Mouse (Mus musculus) midbrain, embryonic 11.5 days (tissue): ENCODE measurements around the gene Itga11. TPM values are rescaled to one million over a fixed set of nuclear protein-coding genes. Genes with fewer than 3 reads are reported as not detected.

Experiments used
- ATAC-seq: fragments of 200-750 bp; cut with Nextera tagmentation; 2 replicates; pipeline ENCODE4 v1.8.0; 2017; ENCODE audit warnings: moderate TSS enrichment, moderate library complexity; ENCODE audit not compliant: low FRiP score
- DNase-seq: peaks from one replicate; pipeline ENCODE4 v3.0.0; 2015; ENCODE audit warnings: low spot score; ENCODE audit errors: missing footprints
- H3K27ac ChIP-seq: fragments of 300-500 bp; sonication (generic); 2 replicates; pipeline ENCODE4 v1.5.1; 2014; ENCODE audit warnings: low read depth, low read length
- H3K27me3 ChIP-seq: fragments of 300-500 bp; sonication (generic); 2 replicates; pipeline ENCODE4 v1.6.1; 2014; ENCODE audit warnings: mild to moderate bottlenecking, low read length, moderate library complexity, mixed read lengths; ENCODE audit not compliant: control insufficient read depth, insufficient read depth
- H3K36me3 ChIP-seq: fragments of 300-500 bp; sonication (generic); 2 replicates; pipeline ENCODE4 v1.6.1; 2014; ENCODE audit warnings: mild to moderate bottlenecking, low read length, moderate library complexity, mixed read lengths; ENCODE audit not compliant: control insufficient read depth, insufficient read depth
- H3K4me1 ChIP-seq: fragments of 300-500 bp; sonication (generic); 2 replicates; pipeline ENCODE4 v1.6.1; 2014; ENCODE audit warnings: low read length; ENCODE audit not compliant: control insufficient read depth, insufficient read depth
- H3K4me2 ChIP-seq: fragments of 300-500 bp; sonication (generic); 2 replicates; pipeline ENCODE4 v1.6.1; 2014; ENCODE audit warnings: mild to moderate bottlenecking, moderate library complexity
- H3K4me3 ChIP-seq: fragments of 300-500 bp; sonication (generic); 2 replicates; pipeline ENCODE4 v1.5.1; 2014; ENCODE audit warnings: low read depth, low read length
- H3K9ac ChIP-seq: fragments of 300-500 bp; sonication (generic); 2 replicates; pipeline ENCODE4 v1.6.1; 2014; ENCODE audit warnings: low read length
- H3K9me3 ChIP-seq: fragments of 300-500 bp; sonication (generic); 2 replicates; pipeline ENCODE4 v1.6.1; 2016; ENCODE audit warnings: low read length; ENCODE audit not compliant: control insufficient read depth
- WGBS: fragments of 180-500 bp; shearing (Covaris S2); extraction: QIAGEN DNeasy Blood & Tissue Kit; methylation state at CpG from one replicate; pipeline ENCODE4 v1.1.7; 2014; 5-methylcytosine and 5-hydroxymethylcytosine counted together
- polyA plus RNA-seq: library from polyadenylated mRNA; unstranded; fragments of >200 nt; fragmentation: Nextera tagmentation; extraction: Ambion mirVana; gene quantifications from 2 replicates; pipeline ENCODE4 v1.2.1, GENCODE M21; 2014

Itga11 gene
- polyA plus RNA-seq, 1 experiment from 2014 or later = 2.4 TPM

DNA sequence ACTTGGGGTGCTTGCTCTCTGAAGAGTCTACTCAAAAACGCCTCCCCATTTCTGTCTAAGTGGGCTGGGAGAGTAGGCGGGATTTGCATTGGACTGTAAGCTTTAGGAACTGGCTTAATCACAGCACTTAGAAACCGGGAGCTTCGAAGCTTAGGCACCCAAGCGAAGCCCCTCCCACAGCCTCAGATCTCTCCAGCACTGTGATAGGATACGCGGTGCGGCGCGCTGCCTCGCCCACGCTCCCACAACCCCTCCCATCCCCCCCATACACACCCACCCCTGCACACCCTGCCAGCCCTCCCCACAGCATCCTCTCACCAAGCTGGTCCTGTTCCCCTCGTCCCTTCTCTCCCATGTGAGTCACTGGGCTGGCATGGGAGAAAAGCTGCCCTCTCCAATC is 85.9 kb downstream of the Itga11 start:
- Histone ChIP-seq H3K9ac (no peak overlapping the region), H3K9me3 (no peaks in the 10 kb centered on the region), H3K4me3 (no peak overlapping the region), H3K36me3 (no peaks in the 10 kb centered on the region), H3K4me1 (no peaks in the 10 kb centered on the region), H3K27me3 (no peaks in the 10 kb centered on the region; the same call in 1 of the 2 replicates), H3K27ac (no peak overlapping the region), H3K4me2 (no peak overlapping the region; the same call in 1 of the 2 replicates)
- DNase-seq (peak; percentile 85), ATAC-seq (no peak)
- WGBS = 15% methylated on average over 13 of the region's 13 CpGs

GRCm38 (mm10) chr9:62765346-62765745 is 87.7 kb downstream of the Itga11 start:
- no peak overlapping the region for H3K4me3 ChIP-seq
- H3K9me3 ChIP-seq = no peaks in the 10 kb centered on the region
- no peak overlapping the region for H3K27ac ChIP-seq
- DNase-seq (peak; percentile 56), ATAC-seq (no peak)
- H3K4me1 ChIP-seq = no peaks in the 10 kb centered on the region
- no peaks in the 10 kb centered on the region for H3K36me3 ChIP-seq
- WGBS = 79% methylated on average over 4 of the region's 4 CpGs
- no peak overlapping the region for H3K4me2 ChIP-seq
- no peaks in the 10 kb centered on the region; the same call in 1 of the 2 replicates for H3K27me3 ChIP-seq
- H3K9ac ChIP-seq = no peak overlapping the region

DNA sequence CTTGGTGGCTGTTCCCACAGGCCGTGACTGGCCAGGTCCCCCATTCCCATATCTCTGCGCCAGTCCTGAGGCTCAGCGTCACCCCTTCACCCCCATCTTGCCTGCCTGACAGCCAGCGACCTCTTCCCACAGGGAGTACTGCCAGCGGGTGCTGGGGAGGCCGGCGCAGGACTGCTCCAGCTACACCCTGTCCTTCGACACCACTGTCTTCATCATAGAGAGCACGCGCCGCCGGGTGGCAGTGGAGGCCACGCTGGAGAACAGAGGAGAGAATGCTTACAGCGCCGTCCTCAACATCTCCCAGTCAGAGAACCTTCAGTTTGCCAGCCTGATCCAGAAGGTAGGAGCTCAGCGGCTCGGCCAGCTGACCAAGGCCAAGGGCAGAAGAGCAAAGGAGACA is 89.8 kb downstream of the Itga11 start:
- H3K27ac ChIP-seq = no peak overlapping the region
- no peak for DNase-seq
- H3K36me3 ChIP-seq = no peaks in the 10 kb centered on the region
- H3K4me3 ChIP-seq = no peak overlapping the region
- no peaks in the 10 kb centered on the region; the same call in 1 of the 2 replicates for H3K27me3 ChIP-seq
- H3K4me1 ChIP-seq = no peaks in the 10 kb centered on the region
- H3K9ac ChIP-seq = no peak overlapping the region
- H3K9me3 ChIP-seq = no peaks in the 10 kb centered on the region
- ATAC-seq = no peak
- H3K4me2 ChIP-seq = no peak overlapping the region
- WGBS = 69% methylated on average over 17 of the region's 17 CpGs

DNA sequence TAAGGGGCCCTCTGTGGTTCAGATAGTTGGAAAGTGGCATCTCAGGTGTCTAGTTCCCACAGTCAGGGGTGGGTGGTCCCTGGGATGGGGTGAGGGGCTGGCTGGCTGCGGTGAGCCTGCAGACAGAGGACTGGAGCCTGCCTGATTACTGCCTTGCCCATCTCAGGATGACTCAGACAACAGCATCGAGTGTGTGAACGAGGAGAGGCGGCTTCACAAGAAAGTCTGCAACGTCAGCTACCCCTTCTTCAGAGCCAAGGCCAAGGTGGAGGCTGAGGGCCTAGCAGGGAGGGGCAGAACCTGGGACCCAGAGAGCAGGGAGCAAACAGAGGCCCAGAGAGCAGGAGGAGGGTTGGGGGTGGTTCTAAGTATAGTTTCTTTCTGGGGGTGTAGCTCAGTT is 90.7 kb downstream of the Itga11 start:
- Histone ChIP-seq H3K9me3 (no peaks in the 10 kb centered on the region), H3K36me3 (no peaks in the 10 kb centered on the region), H3K9ac (no peak overlapping the region), H3K4me2 (no peak overlapping the region), H3K4me3 (no peak overlapping the region), H3K27me3 (no peaks in the 10 kb centered on the region; the same call in 1 of the 2 replicates), H3K4me1 (no peaks in the 10 kb centered on the region), H3K27ac (no peak overlapping the region)
- WGBS = 85% methylated on average over 5 of the region's 5 CpGs
- ATAC-seq (no peak), DNase-seq (no peak)

DNA sequence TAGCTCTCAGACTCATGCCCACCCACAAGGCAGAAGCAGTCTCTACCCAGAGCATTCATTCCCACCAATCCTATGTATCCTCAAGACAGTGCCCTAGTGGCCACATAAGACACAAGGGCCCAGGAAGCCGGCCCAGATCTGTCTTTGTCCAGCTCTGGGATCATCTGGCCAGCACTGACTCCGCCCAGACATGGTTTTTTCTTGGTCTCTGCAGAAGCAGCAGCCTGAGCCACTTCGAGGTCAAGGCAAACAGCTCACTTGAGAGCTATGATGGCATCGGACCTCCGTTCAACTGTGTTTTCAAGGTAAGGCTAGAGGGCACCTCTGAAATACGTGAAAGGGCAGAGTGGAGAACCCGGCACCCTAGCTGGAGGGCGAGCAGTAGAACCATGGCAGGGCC is 95.1 kb downstream of the Itga11 start:
- no peaks in the 10 kb centered on the region; the same call in 1 of the 2 replicates for H3K27me3 ChIP-seq
- H3K4me1 ChIP-seq = no peaks in the 10 kb centered on the region
- no peaks in the 10 kb centered on the region for H3K36me3 ChIP-seq
- no peak overlapping the region for H3K4me3 ChIP-seq
- no peak overlapping the region for H3K4me2 ChIP-seq
- DNase-seq (no peak), ATAC-seq (no peak)
- H3K27ac ChIP-seq = no peak overlapping the region
- 87% methylated on average over 8 of the region's 8 CpGs for WGBS
- H3K9me3 ChIP-seq = no peaks in the 10 kb centered on the region
- H3K9ac ChIP-seq = no peak overlapping the region

DNA sequence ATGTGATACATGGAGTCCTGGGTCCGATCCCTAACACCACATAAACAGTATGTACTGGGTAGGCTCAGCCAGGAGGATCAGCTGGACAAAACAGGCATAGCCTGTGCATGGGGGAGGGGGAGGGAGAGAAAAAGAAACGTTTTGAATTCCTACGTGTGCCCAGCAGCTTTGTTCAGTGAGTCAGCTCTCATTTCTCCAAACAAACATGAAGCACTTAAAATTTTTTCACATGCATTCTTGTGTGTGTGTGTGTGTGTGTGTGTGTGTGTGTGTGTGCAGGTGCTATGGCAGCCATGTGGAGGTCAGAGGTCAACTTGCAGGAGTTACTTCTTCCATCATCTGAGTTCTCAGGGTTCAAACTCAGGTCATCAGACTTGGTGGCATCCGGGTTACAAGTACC is 97.8 kb downstream of the Itga11 start:
- ATAC-seq (no peak), DNase-seq (no peak)
- Histone ChIP-seq H3K27me3 (no peaks in the 10 kb centered on the region), H3K27ac (no peak overlapping the region), H3K4me3 (no peak overlapping the region), H3K9ac (no peak overlapping the region), H3K4me1 (no peaks in the 10 kb centered on the region), H3K9me3 (no peaks in the 10 kb centered on the region), H3K4me2 (no peak overlapping the region), H3K36me3 (no peaks in the 10 kb centered on the region)
- 78% methylated on average over 4 of the region's 4 CpGs for WGBS

GRCm38 (mm10) chr9:62777461-62777860 is 99.8 kb downstream of the Itga11 start:
- Histone ChIP-seq H3K36me3 (no peaks in the 10 kb centered on the region), H3K4me3 (no peak overlapping the region), H3K27me3 (no peaks in the 10 kb centered on the region), H3K9ac (no peak overlapping the region), H3K27ac (no peak overlapping the region), H3K4me2 (no peak overlapping the region), H3K4me1 (peaks cover 10% of the 10 kb centered on the region; the same call in 1 of the 2 replicates), H3K9me3 (no peaks in the 10 kb centered on the region)
- 9% methylated on average over 5 of the region's 5 CpGs for WGBS
- ATAC-seq (peak; percentile 44; the same call in 1 of the 2 replicates), DNase-seq (peak; percentile 96)

DNA sequence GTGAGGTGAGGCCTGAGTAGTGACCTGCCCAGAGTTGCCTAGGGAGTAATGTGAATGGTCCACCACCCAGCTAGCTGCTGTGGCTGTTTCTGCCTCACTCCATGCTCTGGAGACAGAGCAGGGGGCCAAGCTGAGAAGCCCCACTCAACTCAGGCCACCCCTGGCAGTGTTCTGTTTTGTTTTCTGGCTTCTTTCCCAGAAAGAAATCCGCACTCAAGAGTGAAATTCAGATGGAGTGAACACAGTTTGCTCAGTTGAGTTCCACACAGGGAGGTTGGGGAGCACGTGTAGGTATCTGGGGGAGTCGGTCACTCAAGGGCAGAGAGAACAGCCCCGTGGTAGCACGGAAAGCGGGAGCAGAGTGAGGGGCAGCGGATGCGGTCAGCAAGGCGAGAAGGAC is 101.1 kb downstream of the Itga11 start:
- H3K4me3 ChIP-seq = no peak overlapping the region
- H3K4me1 ChIP-seq = peaks cover 21% of the 10 kb centered on the region
- H3K9me3 ChIP-seq = no peaks in the 10 kb centered on the region
- 90% methylated on average over 9 of the region's 9 CpGs for WGBS
- no peak for DNase-seq
- ATAC-seq = no peak
- no peak overlapping the region for H3K9ac ChIP-seq
- no peak overlapping the region for H3K27ac ChIP-seq
- no peak overlapping the region for H3K4me2 ChIP-seq
- H3K36me3 ChIP-seq = no peaks in the 10 kb centered on the region
- no peaks in the 10 kb centered on the region for H3K27me3 ChIP-seq

- no peak overlapping the region for H3K9ac ChIP-seq
- no peak for DNase-seq
- no peaks in the 10 kb centered on the region for H3K9me3 ChIP-seq
- no peak for ATAC-seq
- peaks cover 21% of the 10 kb centered on the region for H3K4me1 ChIP-seq
- H3K36me3 ChIP-seq = no peaks in the 10 kb centered on the region
- H3K27me3 ChIP-seq = no peaks in the 10 kb centered on the region
- 52% methylated on average over 3 of the region's 3 CpGs for WGBS
- no peak overlapping the region for H3K27ac ChIP-seq
- no peak overlapping the region for H3K4me3 ChIP-seq
- no peak overlapping the region for H3K4me2 ChIP-seq
These were observed 104.3 kb downstream of the Itga11 start for GRCm38 (mm10) chr9:62781965-62782364.
